Mouse (Mus musculus): ENCODE measurements around the gene Gm5460. TPM values are rescaled to one million over a fixed set of nuclear protein-coding genes. Genes with fewer than 3 reads are reported as not detected.

Gm5460 gene
- polyA plus RNA-seq (2014; fragmentation: Illumina TruSeq; extraction: RNeasy Lipid Tissue Mini Kit (QIAGEN cat#74804); ENCODE audit: low read depth, low replicate concordance) = not detected

GRCm38 (mm10) chr14:34016381-34016780 is at the start of gene Gm5460:
Gene Gm5460, plus strand, starts transcription at chr14:34016758.

GRCm38 (mm10) chr14:33978604-33979059 is 37.9 kb upstream of the Gm5460 start, which contains the start of gene Zfp488:
Gene Zfp488, minus strand, starts transcription at chr14:33978764.

DNA sequence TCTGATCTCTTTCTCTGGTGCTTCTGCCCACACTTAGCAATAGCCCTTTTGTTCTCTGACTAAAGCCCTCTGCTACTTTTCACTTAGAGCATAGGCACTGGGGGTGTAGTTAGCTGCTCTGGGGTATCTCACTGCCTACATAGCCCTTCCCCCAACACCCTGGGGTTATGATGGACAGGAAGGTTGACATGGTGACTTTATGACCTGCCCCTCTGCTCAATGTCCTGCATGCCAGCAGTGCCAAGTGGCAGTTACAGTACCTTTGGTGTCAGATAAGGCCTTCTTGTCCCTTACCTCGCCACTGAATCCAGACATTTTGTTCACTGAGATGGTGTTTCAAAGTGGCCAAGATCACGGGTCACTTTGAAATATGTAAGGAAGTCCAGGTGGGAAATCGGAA is 1.5 kb upstream of the Gm5460 start, which contains the start of gene Gm30083:
Gene Gm30083 (minus strand): TSS at position 120 of the 400 bp plus-strand sequence.

DNA sequence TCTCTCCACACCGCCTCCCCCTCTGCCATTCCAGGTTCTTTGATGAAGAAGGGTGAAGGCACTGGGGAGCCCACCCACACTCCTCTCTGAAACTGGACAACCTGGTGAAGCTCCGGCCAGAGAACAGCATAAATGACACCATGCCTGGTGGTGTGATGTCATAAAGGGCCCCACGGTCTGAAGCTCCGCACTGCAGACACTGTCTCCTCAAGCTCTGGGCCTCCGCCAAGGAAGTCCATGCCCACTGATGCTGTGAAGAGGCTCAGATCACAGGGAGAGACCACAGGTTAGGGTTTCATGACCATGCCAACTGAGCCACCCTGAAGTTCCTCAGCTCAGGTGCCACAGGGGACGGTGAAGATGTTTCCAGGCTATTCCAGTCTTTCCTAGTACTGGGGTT is 36.0 kb downstream of the Gm5460 start, which contains the start of gene Antxrl:
Gene Antxrl (plus strand): TSS at position 192 of the 400 bp plus-strand sequence.

GRCm38 (mm10) chr14:34085731-34086130 is 69.2 kb downstream of the Gm5460 start, which contains the start of gene Anxa8:
Gene Anxa8, plus strand, starts transcription at chr14:34085981.

Other genes starting within 250 kb of the Gm5460 start
- 4.7 TPM for gene Gdf10, start 93.2 kb upstream of the Gm5460 start, polyA plus RNA-seq (2014; fragmentation: Illumina TruSeq; extraction: RNeasy Lipid Tissue Mini Kit (QIAGEN cat#74804); ENCODE audit: low read depth, low replicate concordance)
- gene Gdf2, start 75.7 kb upstream of the Gm5460 start, polyA plus RNA-seq (2014; fragmentation: Illumina TruSeq; extraction: RNeasy Lipid Tissue Mini Kit (QIAGEN cat#74804); ENCODE audit: low read depth, low replicate concordance) = not detected
- gene Rbp3, start 62.8 kb upstream of the Gm5460 start, polyA plus RNA-seq (2014; fragmentation: Illumina TruSeq; extraction: RNeasy Lipid Tissue Mini Kit (QIAGEN cat#74804); ENCODE audit: low read depth, low replicate concordance) = not detected
- not detected for gene Zfp488, start 38.0 kb upstream of the Gm5460 start, polyA plus RNA-seq (2014; fragmentation: Illumina TruSeq; extraction: RNeasy Lipid Tissue Mini Kit (QIAGEN cat#74804); ENCODE audit: low read depth, low replicate concordance)
- not detected for gene Gm30083, start 1.6 kb upstream of the Gm5460 start, polyA plus RNA-seq (2014; fragmentation: Illumina TruSeq; extraction: RNeasy Lipid Tissue Mini Kit (QIAGEN cat#74804); ENCODE audit: low read depth, low replicate concordance)
- gene Antxrl, start 35.9 kb downstream of the Gm5460 start, polyA plus RNA-seq (2014; fragmentation: Illumina TruSeq; extraction: RNeasy Lipid Tissue Mini Kit (QIAGEN cat#74804); ENCODE audit: low read depth, low replicate concordance) = not detected
- 0.61 TPM for gene Anxa8, start 69.2 kb downstream of the Gm5460 start, polyA plus RNA-seq (2014; fragmentation: Illumina TruSeq; extraction: RNeasy Lipid Tissue Mini Kit (QIAGEN cat#74804); ENCODE audit: low read depth, low replicate concordance)
- not detected for gene A630023A22Rik, start 86.0 kb downstream of the Gm5460 start, polyA plus RNA-seq (2014; fragmentation: Illumina TruSeq; extraction: RNeasy Lipid Tissue Mini Kit (QIAGEN cat#74804); ENCODE audit: low read depth, low replicate concordance)
- gene Npy4r, start 135.7 kb downstream of the Gm5460 start, polyA plus RNA-seq (2014; fragmentation: Illumina TruSeq; extraction: RNeasy Lipid Tissue Mini Kit (QIAGEN cat#74804); ENCODE audit: low read depth, low replicate concordance) = not detected
- gene Gprin2, start 184.9 kb downstream of the Gm5460 start, polyA plus RNA-seq (2014; fragmentation: Illumina TruSeq; extraction: RNeasy Lipid Tissue Mini Kit (QIAGEN cat#74804); ENCODE audit: low read depth, low replicate concordance) = 0.16 TPM
- gene Syt15, start 202.8 kb downstream of the Gm5460 start, polyA plus RNA-seq (2014; fragmentation: Illumina TruSeq; extraction: RNeasy Lipid Tissue Mini Kit (QIAGEN cat#74804); ENCODE audit: low read depth, low replicate concordance) = 0.28 TPM